Mouse (Mus musculus) cerebellum, postnatal 36 days (tissue): ENCODE data around the gene Skint7.
"Not testable (repeated sequence)": the region's sequence is repeated elsewhere in the genome, so short reads cannot be mapped to it uniquely, and the experiment has no call there.

Experiments used
- DNase-seq, 2 experiments: peaks; one replicate each; pipeline ENCODE4 v3.0.0; 2021 to 2022; ENCODE audit warnings: mixed read lengths in 2 of 2

The Skint7 gene

GRCm38 (mm10) chr4:111972623-111973022 lies at the start of gene Skint7:
TSS of gene Skint7 (plus strand) at chr4:111972923.
- no peak for DNase-seq

- no peak for DNase-seq
Measured at GRCm38 (mm10) chr4:111961309-111961708, 11.4 kb upstream of the Skint7 start.

GRCm38 (mm10) chr4:111963241-111963640 lies 9.5 kb upstream of the Skint7 start:
- not testable (repeated sequence) for DNase-seq

GRCm38 (mm10) chr4:111963669-111964068 lies 9.1 kb upstream of the Skint7 start:
- DNase-seq, result no peak

GRCm38 (mm10) chr4:112005969-112006368 lies 33.2 kb downstream of the Skint7 start, which contains the start of gene Skint1:
TSS of gene Skint1 (plus strand) at chr4:112006269.
- no peak for DNase-seq
